Mouse (Mus musculus): Measurements from ENCODE around the gene Supt6. TPM values are rescaled to one million over a fixed set of nuclear protein-coding genes. Genes with fewer than 3 reads are reported as not detected.
"Not testable (repeated sequence)": the region's sequence is repeated elsewhere in the genome, so short reads cannot be mapped to it uniquely, and the experiment has no call there.

The Supt6 gene
- polyA plus RNA-seq, 1 experiment from 2014 or later, result 11.4 TPM

DNA sequence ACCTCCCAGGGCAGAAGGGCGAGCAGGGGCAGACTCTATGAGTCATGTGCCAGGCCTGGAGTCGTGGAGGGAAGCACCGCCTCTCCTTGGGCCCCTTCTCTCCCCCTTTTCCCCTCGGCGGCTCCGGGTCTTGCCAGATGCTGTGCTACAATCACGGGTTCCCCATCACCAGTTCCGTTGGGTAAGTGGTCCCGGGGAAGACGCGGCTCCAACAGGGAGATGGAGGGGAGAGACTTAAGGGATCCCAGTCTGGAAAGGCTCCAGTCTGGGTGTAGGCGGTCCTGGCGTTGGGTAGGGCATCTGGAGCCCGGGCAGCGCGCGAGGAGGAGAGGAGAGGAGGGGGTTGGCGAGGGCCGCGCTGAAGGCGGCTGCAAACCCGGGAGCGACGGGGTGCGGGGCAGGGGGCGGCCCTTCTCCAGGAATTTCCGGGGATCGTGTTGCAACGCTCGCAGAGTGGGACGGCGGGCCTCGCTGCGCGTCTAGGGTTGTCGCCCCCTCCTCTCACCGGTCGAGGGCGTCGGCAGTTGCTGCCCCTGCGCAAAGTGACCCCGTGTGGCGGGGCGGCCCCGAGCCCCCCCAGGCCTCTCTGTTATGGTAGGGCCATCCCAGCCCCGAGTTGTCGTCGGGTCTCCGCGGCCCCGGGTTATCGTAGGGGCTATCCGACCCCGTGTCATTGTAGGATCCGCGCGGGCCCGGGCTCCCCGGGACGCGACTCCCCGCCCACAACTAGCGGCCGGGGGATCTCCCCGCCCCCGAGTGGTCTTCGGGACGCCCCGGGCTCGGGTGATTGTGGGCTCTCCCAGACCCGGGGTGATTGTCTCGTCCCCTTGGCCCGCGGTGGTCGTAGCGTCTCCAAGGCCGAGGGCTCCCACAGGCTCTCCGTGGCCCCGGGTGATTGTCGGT lies 57.2 kb downstream of the Supt6 start, which contains the start of gene Rab34:
TSS of gene Rab34 (plus strand) at position 100 of the 903 bp plus-strand sequence.
- H3K4me2 ChIP-seq (replicated peaks; ENCODE audit: low read depth, low read length), result peak within 1 kb of the TSS; percentile 87
- H3K36me3 ChIP-seq (ENCODE audit: insufficient read depth, low read length), result no peaks in the 10 kb centered on the region
- peaks cover 9% of the 10 kb centered on the region; the same call in 1 of the 2 replicates for H3K4me1 ChIP-seq (ENCODE audit: insufficient read depth, low read depth, low read length)
- H3K27ac ChIP-seq (ENCODE audit: low read length), result peak within 1 kb of the TSS; percentile 95
- DNase-seq (ENCODE audit: low spot score), result peak; percentile 93
- peak; percentile 83 for ATAC-seq
- H3K27me3 ChIP-seq (replicated peaks; ENCODE audit: insufficient read depth, low read length), result no peaks in the 10 kb centered on the region
- TF ChIP-seq CTCF (IDR thresholded peaks at IDR 0.05) (no peak), EP300 (IDR thresholded peaks at IDR 0.05) (no peak)
- H3K9me3 ChIP-seq (ENCODE audit: low read length), result no peaks in the 10 kb centered on the region
- H3K9ac ChIP-seq (replicated peaks; ENCODE audit: low read depth), result peak within 1 kb of the TSS; percentile 77
- H3K4me3 ChIP-seq (ENCODE audit: low read depth, low read length), result peak within 1 kb of the TSS; percentile 71
- WGBS, result under 1% methylated on average over 47 of the region's 80 CpGs

- H3K27me3 ChIP-seq (replicated peaks; ENCODE audit: insufficient read depth, low read length); H3K27ac ChIP-seq (ENCODE audit: low read length); H3K4me1 ChIP-seq (ENCODE audit: insufficient read depth, low read depth, low read length); H3K4me2 ChIP-seq (replicated peaks; ENCODE audit: low read depth, low read length); H3K9me3 ChIP-seq (ENCODE audit: low read length); H3K9ac ChIP-seq (replicated peaks; ENCODE audit: low read depth); DNase-seq (ENCODE audit: low spot score); ATAC-seq; H3K4me3 ChIP-seq (ENCODE audit: low read depth, low read length): not testable (repeated sequence)
- 93% methylated on average over 6 of the region's 6 CpGs for WGBS
- peaks cover 11% of the 10 kb centered on the region; the same call in 1 of the 2 replicates for H3K36me3 ChIP-seq (ENCODE audit: insufficient read depth, low read length)
These were observed 61.1 kb downstream of the Supt6 start for GRCm38 (mm10) chr11:78184702-78185101.

GRCm38 (mm10) chr11:78183884-78184514 lies 61.8 kb downstream of the Supt6 start:
- Histone ChIP-seq H3K27me3 (replicated peaks; ENCODE audit: insufficient read depth, low read length) (no peaks in the 10 kb centered on the region), H3K36me3 (ENCODE audit: insufficient read depth, low read length) (peaks cover 11% of the 10 kb centered on the region; the same call in 1 of the 2 replicates), H3K27ac (ENCODE audit: low read length) (no peak overlapping the region), H3K4me2 (replicated peaks; ENCODE audit: low read depth, low read length) (peak overlapping the region; percentile 67; the same call in 1 of the 2 replicates), H3K9me3 (ENCODE audit: low read length) (no peaks in the 10 kb centered on the region), H3K9ac (replicated peaks; ENCODE audit: low read depth) (no peak overlapping the region), H3K4me3 (ENCODE audit: low read depth, low read length) (peak overlapping the region; percentile 72; the same call in 1 of the 2 replicates), H3K4me1 (ENCODE audit: insufficient read depth, low read depth, low read length) (peaks cover 11% of the 10 kb centered on the region; the same call in 1 of the 2 replicates)
- WGBS, result 39% methylated on average over 10 of the region's 10 CpGs
- ATAC-seq (no peak), DNase-seq (ENCODE audit: low spot score) (no peak)
- no peak for TF ChIP-seq CTCF (IDR thresholded peaks at IDR 0.05)
- TF ChIP-seq EP300 (IDR thresholded peaks at IDR 0.05), result no peak

- H3K4me3 ChIP-seq (ENCODE audit: low read depth, low read length), result peak within 1 kb of the TSS; percentile 72
- H3K9ac ChIP-seq (replicated peaks; ENCODE audit: low read depth), result peak within 1 kb of the TSS; percentile 58
- peaks cover 13% of the 10 kb centered on the region; the same call in 1 of the 2 replicates for H3K4me1 ChIP-seq (ENCODE audit: insufficient read depth, low read depth, low read length)
- peaks cover 11% of the 10 kb centered on the region; the same call in 1 of the 2 replicates for H3K36me3 ChIP-seq (ENCODE audit: insufficient read depth, low read length)
- ATAC-seq, result peak; percentile 88
- WGBS, result under 1% methylated on average over 38 of the region's 38 CpGs
- H3K4me2 ChIP-seq (replicated peaks; ENCODE audit: low read depth, low read length), result peak within 1 kb of the TSS; percentile 67
- TF ChIP-seq CTCF (IDR thresholded peaks at IDR 0.05) (peak; percentile 61), EP300 (IDR thresholded peaks at IDR 0.05) (peak; percentile 67)
- H3K27me3 ChIP-seq (replicated peaks; ENCODE audit: insufficient read depth, low read length), result no peaks in the 10 kb centered on the region
- peak; percentile 99 for DNase-seq (ENCODE audit: low spot score)
- H3K27ac ChIP-seq (ENCODE audit: low read length), result peak within 1 kb of the TSS; percentile 84
- H3K9me3 ChIP-seq (ENCODE audit: low read length), result no peaks in the 10 kb centered on the region
These were observed 62.6 kb downstream of the Supt6 start, which contains the start of gene Rpl23a for GRCm38 (mm10) chr11:78182961-78183844. TSS of gene Rpl23a (minus strand) at chr11:78183584.

DNA sequence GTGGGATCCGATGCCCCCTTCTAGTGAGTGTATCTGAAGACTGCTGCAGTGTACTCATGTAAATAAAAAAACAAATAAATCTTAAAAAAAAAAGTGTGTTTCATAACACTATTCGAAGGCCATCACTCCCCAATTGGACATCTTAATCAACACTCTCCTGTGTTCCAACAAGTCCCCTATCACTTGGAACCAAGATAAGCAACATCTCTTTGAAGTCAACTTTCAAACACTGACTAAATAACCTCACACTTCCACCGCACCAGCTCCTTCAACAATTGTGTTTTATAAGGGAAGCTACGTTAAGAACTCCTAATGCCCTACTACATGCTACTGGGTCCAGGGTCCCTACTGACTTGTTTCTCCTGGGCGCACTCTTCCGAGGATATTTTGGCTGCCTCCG lies 63.3 kb downstream of the Supt6 start:
- TF ChIP-seq CTCF (IDR thresholded peaks at IDR 0.05), result no peak
- no peak for TF ChIP-seq EP300 (IDR thresholded peaks at IDR 0.05)
- ATAC-seq (no peak), DNase-seq (ENCODE audit: low spot score) (no peak)
- Histone ChIP-seq H3K27ac (ENCODE audit: low read length) (no peak overlapping the region), H3K9me3 (ENCODE audit: low read length) (no peaks in the 10 kb centered on the region), H3K9ac (replicated peaks; ENCODE audit: low read depth) (peak overlapping the region; percentile 58), H3K4me1 (ENCODE audit: insufficient read depth, low read depth, low read length) (peaks cover 13% of the 10 kb centered on the region; the same call in 1 of the 2 replicates), H3K36me3 (ENCODE audit: insufficient read depth, low read length) (peaks cover 11% of the 10 kb centered on the region; the same call in 1 of the 2 replicates), H3K4me2 (replicated peaks; ENCODE audit: low read depth, low read length) (peak overlapping the region; percentile 67), H3K4me3 (ENCODE audit: low read depth, low read length) (peak overlapping the region; percentile 72), H3K27me3 (replicated peaks; ENCODE audit: insufficient read depth, low read length) (no peaks in the 10 kb centered on the region)
- under 1% methylated on average over 7 of the region's 7 CpGs for WGBS
